Mouse (Mus musculus): ENCODE data around the gene Otud5.
"Not testable (repeated sequence)": the region's sequence is repeated elsewhere in the genome, so short reads cannot be mapped to it uniquely, and the experiment has no call there.

The Otud5 gene

DNA sequence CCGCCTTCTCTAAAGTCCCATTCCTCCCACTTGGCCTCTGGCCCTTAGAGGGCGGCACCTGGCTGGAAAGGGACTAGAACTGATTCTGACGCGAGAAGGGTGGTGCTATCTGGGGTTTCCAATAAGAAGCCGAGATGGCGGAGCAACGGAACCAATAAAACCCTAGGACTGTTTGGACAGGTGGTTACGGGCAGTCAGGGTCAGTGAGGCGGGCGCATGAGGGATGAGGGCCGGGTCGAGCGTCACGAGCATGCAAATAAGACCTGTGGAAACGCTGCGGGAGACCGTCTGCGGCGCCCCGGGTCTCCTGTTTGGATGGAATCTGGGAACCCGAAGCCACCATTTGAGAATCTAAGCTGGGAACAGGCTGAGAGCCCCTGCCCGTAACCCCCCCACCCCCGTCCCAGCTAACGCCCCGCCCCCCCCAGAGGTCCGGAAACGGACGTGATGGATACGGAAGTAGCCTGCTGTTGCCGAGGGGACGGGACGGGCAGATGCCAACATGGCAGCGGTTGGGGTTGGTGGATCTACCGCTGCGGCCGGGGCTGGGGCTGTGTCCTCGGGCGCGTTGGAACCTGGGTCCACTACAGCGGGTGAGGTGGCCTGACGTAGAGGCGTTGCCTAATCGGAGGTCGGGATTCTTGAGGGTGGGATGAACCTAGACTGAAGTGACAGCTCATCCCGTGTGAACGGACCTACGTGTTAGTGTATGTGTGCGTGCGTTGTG is 42.8 kb downstream of the Otud5 start, which contains the start of gene Slc35a2:
Gene Slc35a2, plus strand, starts transcription at position 188 of the 727 bp plus-strand sequence.
- peak; percentile 66 for DNase-seq

- DNase-seq = no peak
Measured at GRCm38 (mm10) chrX:7898211-7898610, 57.0 kb downstream of the Otud5 start.

- peak; percentile 86 for DNase-seq
Measured at GRCm38 (mm10) chrX:7898880-7899874, 58.0 kb downstream of the Otud5 start, which contains the start of the genes Pqbp1 and Timm17b. Gene Pqbp1 (minus strand): TSS chrX:7899269. Gene Timm17b (plus strand): TSS chrX:7899357.

DNA sequence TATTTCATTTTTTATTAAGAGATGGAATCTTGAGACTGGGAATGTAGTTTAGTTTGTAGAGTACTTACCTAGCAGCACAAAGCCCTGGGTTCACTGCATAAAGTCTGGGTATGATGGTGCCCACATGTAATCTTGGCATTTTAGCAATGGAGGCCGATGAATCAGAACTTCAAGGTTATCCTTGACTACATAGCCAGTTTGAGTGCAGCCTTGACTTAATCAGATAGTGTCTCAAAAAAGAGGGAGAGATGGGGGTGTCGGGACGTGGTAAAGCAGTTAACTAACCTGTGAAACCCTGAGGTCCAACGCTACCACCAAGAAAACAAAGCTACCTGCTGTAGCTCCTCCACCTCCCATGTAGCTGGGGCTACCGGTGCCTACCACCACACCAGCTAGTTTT is 63.3 kb downstream of the Otud5 start:
- DNase-seq = no peak

DNA sequence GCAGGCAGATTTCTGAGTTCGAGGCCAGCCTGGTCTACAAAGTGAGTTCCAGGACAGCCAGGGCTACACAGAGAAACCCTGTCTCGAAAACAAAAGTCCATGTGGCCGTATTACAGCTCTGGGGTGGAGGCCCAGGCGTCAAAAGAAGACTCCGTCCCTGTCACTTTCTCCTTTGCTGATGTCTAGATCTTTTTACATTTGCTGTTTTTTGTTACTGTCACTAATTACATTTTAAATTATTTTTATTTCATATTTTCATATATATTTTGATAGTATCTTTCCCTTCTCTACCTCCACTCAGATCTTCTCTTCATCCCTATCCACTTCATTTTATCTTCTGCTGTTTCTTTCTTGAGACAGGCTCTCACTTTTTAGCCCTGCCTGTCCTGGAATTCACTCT is 66.6 kb downstream of the Otud5 start, which contains the start of gene Gm10491:
Gene Gm10491, minus strand, starts transcription at position 101 of the 400 bp plus-strand sequence.
- no peak for DNase-seq

DNA sequence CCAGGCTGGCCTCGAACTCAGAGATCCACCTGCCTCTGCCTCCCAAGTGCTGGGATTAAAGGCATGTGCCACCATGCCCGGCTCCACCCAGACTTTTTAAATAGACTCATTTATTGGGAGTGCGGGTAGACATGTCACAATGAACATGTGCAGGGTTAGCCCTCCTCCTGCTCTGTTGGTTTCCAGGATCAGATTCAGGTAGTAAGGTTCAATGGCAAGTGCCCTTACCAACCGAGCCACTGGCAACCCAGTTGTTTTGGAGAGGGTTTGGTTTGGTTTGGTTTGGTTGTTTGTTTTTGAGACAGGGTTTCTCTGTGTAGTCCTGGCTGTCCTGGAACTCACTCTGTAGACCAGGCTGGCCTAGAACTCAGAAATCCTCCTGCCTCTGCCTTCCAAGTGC is 68.1 kb downstream of the Otud5 start, which contains the start of gene Gm10490:
Gene Gm10490, plus strand, starts transcription at position 301 of the 400 bp plus-strand sequence.
- not testable (repeated sequence) for DNase-seq

GRCm38 (mm10) chrX:7910473-7910872 is 69.3 kb downstream of the Otud5 start:
- DNase-seq = no peak

DNA sequence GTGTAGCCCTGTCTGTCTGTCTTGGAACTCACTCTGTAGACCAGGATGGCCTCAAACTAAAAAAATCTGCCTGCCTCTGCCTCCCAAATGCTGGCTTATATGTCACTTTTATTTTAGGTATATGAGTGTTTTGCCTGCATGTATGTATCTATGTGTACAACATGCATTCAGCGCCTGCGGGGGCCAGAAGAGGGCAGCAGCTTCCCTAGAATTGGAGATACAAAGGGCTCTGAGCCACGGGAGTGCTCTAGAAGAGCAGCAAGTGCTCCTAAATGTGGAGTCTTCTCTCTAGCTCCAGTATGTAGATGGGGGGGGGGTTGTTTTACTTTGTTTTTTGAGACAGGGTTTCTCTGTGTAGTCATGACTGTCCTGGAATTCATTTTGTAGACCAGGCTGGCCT is 74.5 kb downstream of the Otud5 start:
- DNase-seq = not testable (repeated sequence)

DNA sequence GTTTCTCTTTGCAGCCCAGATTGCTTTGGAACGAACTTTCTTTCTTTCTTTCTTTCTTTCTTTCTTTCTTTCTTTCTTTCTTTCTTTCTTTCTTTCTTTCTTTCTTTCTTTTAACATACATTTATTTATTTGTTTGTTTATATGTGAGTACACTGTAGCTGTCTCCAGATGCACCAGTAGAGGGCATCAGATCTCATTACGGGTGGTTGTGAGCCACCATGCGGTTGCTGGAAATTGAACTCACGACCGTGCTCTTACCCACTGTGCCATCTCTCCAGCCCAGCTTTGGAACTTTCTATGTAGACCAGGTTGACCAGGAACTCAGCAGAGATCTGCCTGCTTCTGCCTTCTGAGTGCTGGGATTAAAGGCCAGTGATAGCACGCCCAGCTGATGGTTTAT is 76.8 kb downstream of the Otud5 start:
- DNase-seq = not testable (repeated sequence)

DNA sequence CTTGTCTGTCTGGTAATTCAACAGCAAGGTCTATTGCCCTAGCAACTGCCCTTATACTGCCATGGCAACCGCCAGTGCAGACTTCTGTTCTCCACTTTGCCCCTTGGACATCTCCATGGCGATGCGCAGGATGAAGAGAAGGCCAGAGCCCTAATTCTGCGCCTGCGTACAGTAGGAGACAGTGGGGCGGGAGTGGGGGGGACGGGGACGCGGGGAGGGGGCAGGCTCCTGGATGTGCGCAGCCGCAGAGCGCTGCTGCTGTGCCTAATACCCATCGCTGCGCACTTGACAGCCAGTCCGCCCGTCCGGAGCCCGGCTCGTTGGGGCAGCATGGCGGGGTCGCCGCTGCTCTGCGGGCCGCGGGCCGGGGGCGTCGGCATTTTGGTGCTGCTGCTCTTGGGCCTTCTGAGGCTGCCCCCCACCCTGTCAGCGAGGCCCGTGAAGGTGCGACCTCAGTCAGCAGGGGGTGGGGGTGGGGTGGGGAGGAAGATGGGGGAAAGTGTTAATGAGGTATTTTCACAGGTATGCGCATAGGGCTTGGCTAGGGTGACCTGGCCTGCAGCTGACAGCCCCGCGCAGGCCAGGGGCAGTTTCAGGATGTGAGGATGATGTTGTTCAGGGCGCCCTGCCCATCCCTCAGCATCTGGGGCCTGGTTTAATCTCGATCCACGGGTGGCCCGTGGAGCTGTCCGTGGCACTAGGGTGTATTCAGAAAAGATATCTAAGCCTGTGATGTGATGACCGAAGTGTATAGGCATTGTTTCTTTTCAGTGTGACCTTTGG is 78.6 kb downstream of the Otud5 start, which contains the start of gene Pcsk1n:
Gene Pcsk1n, plus strand, starts transcription at position 222 of the 783 bp plus-strand sequence.
- peak; percentile 58 for DNase-seq

DNA sequence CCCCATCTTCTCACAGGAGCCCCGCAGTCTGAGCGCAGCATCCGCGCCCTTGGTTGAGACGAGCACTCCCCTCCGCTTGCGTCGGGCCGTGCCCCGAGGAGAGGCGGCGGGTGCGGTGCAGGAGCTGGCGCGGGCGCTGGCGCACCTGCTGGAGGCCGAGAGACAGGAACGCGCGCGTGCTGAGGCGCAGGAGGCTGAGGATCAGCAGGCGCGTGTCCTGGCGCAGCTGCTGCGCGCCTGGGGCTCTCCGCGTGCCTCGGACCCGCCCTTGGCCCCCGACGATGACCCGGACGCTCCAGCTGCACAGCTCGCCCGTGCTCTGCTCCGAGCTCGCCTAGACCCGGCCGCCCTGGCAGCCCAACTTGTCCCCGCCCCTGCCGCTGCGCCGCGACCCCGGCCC is 80.9 kb downstream of the Otud5 start:
- DNase-seq = peak; percentile 33
